Mouse (Mus musculus) mesoderm, embryonic 11.5 days (tissue): ENCODE data around the gene Neo1.

Experiments used
- DNase-seq: peaks from one replicate; pipeline ENCODE4 v3.0.0-alpha.2; 2012; ENCODE audit warnings: low read depth, low spot score

Neo1 gene

GRCm38 (mm10) chr9:58871141-58871540 lies 165.1 kb downstream of the Neo1 start:
- no peak for DNase-seq

DNA sequence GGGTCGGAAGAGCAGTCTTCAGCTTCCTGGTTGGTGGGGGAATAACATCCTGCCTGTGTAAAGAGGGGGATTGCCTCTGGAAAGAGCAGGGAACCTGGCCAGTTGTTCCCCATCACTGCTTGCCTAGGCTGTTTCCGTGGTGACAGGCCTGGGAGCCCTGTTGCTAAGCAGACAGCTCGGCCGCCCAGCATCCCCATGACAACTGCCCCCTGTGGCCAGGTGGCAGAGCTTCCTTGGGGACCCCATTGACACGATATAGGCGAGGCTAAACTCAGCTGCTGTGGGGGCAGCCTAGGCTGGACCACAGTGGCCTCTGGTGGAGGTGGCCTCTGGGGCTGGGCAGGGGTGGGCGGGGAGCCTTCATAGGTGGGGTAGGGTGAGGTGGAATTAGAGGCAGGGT lies 172.4 kb downstream of the Neo1 start:
- peak; percentile 65 for DNase-seq

DNA sequence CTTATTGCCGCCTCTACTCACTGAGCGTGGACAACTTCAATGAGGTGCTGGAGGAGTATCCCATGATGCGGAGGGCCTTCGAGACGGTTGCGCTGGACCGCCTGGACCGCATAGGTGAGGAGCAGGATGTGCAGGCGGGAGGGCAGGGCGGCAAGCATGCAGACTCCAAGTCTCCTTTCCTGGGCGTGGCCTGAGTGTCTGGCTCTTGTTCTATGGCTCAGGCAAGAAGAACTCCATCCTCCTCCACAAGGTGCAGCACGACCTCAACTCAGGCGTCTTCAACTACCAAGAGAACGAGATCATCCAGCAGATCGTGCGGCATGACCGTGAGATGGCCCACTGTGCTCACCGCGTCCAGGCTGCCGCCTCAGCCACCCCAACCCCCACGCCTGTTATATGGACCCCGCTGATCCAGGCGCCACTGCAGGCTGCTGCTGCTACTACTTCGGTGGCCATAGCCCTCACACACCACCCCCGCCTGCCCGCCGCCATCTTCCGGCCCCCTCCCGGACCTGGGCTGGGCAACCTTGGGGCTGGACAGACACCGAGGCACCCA lies 177.1 kb downstream of the Neo1 start:
- peak; percentile 22 for DNase-seq

DNA sequence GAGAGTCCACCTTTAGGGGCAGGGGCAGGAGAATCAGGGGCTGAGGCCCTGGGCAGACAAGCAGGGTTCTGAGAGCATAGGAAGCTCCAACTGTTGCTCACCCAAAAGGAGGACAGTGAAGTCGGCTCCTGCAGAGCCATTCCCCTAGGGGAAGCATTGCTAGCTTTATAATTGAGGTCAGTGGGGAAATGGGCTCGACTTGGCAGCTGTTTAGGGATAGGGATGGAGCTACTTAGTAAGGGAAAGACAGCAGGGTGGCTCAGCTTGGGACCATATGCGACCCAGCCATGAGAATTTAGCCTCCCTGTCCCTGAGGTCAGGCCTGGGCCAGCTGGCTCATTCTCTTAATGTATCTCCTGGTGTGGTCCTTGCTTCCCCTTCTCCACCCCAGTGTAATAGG lies 181.3 kb downstream of the Neo1 start:
- DNase-seq: peak; percentile 13

DNA sequence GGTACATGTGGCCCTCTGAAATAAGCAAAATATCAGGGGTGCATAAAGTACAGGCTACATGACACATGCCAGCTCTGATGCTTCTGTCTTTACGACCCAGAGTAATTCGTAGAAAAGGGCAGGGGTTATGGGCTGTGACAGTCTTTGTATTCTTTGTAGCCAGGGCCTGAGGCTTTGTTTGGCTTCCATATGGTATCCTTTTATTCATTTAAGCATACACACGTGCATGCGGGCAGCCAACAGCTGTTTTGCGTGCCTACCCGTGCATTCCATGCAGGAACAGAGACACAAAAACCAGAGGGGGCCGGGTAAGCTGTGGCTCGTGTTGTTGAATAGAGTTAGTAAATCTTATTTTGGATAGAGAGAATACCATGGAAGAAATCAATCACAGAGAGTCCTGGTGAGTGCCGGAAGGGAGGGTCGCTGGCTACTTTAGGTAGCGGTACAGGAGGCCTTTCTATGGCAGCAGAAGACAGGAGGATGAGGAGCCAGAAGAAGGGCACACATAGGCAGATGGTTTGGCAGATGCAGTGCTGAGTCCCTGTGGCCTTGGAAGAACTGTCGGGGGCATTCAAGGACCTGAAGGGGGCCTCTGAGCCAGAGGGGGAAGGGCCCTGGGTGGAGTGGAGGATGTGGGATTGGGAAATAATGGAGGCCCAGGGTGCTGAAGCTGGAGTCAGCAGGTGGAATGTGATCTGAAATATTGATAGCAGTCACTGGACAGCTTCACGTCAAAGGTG lies 186.5 kb downstream of the Neo1 start:
- DNase-seq: peak; percentile 64

- DNase-seq: no peak
These were observed 188.6 kb downstream of the Neo1 start for GRCm38 (mm10) chr9:58847676-58848075.

- no peak for DNase-seq
These were observed 189.2 kb downstream of the Neo1 start for GRCm38 (mm10) chr9:58847008-58847407.

- DNase-seq: no peak
These were observed 191.6 kb downstream of the Neo1 start for GRCm38 (mm10) chr9:58844597-58844996.

GRCm38 (mm10) chr9:58841655-58842054 lies 194.6 kb downstream of the Neo1 start:
- peak; percentile 85 for DNase-seq

GRCm38 (mm10) chr9:58838504-58838903 lies 197.7 kb downstream of the Neo1 start:
- DNase-seq: no peak

DNA sequence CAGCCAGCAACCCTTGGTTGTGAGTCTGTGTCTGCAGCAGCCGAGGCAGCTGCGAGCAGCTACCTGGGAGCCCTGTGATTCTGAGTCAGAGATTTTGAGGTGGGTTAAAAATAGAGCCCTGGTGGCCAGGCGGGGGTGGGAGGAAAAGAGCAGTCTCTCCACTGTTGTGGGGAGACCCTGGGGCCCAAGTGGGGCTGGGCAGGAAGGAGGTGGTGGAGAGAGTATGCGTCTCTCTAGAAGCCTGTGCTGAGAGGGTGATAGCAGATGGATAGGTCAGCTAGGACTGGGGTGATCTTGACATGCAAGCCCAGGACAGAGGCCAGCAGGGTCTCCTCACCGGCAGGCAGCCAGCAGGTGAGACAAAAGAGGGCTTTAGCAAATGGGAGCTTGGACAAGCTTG lies 199.1 kb downstream of the Neo1 start:
- no peak for DNase-seq

DNA sequence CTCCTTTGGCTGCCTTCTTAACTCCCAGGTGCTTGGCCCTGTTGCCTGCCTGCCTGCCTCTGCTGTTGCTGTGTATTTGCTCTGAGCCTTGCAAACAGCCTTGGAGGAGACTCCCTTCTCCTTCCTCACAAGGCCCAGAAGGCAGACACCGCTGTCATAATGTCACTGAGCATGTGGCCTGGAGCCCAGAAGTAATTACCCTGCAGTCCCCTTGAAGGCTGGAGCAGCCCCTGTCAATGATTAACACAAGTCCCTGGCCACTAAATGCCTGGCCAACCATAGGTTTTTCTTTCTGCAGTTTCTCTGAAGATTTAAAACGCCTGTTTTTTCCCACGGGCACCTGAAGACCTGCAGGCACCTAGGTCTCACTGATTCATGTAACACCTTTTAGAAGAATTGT lies 203.3 kb downstream of the Neo1 start:
- no peak for DNase-seq

DNA sequence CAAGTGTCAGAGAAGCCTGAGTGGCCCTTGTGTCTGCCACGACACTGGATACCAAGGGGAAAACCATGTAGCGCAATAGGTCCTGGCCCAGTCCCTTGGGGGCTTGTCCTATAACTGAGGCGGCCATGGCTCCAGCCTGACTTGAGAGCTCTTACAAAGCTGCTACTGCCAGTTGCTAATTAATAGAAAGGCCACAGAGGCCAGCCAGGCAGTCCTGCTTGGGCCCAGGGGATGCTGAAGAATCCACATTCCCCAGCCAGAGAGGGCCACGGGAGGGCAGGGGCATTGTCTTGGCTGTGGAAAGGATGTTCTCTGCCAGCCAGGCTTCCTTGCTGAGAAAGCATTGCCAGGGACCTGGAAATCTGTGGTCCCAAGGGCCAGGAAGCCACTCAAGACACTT lies 206.6 kb downstream of the Neo1 start:
- DNase-seq: no peak
